Mouse (Mus musculus) stomach, postnatal 0 days (tissue): ENCODE data around the gene Gm4969.

Experiments used
- CTCF ChIP-seq: IDR thresholded peaks from 2 replicates; pipeline ENCODE4 v1.5.1; 2016; ENCODE audit warnings: antibody characterized with exemption, low read depth, mild to moderate bottlenecking, moderate library complexity
- EP300 ChIP-seq: optimal IDR thresholded peaks from 2 replicates; pipeline ENCODE3; 2016; ENCODE audit warnings: antibody characterized with exemption

GRCm38 (mm10) chr7:19109565-19109964, 8.6 kb downstream of the Gm4969 start:
- TF ChIP-seq CTCF (no peak), EP300 (no peak)
